Mouse (Mus musculus): Measurements from ENCODE around the gene Cntrl. TPM values are rescaled to one million over a fixed set of nuclear protein-coding genes. Genes with fewer than 3 reads are reported as not detected.

The Cntrl gene
- 91.4 TPM for polyA plus RNA-seq (2014; fragmentation: Illumina TruSeq; extraction: RNeasy Lipid Tissue Mini Kit (QIAGEN cat#74804); ENCODE audit: low read depth, low replicate concordance)

GRCm38 (mm10) chr2:35109141-35109923, at the start of gene Cntrl:
Gene Cntrl (plus strand): TSS chr2:35109492.

GRCm38 (mm10) chr2:35061338-35061737, 48.0 kb upstream of the Cntrl start, which contains the start of gene Hc:
Gene Hc (minus strand): TSS chr2:35061438.

GRCm38 (mm10) chr2:35101443-35101842, 7.8 kb upstream of the Cntrl start, which contains the start of gene AI182371:
Gene AI182371 (minus strand): TSS chr2:35101543.

GRCm38 (mm10) chr2:35200898-35201668, 91.8 kb downstream of the Cntrl start, which contains the start of gene Rab14:
Gene Rab14 (minus strand): TSS chr2:35201120.

Other genes starting within 250 kb of the Cntrl start
- gene Cutal, start 235.1 kb upstream of the Cntrl start, polyA plus RNA-seq (2014; fragmentation: Illumina TruSeq; extraction: RNeasy Lipid Tissue Mini Kit (QIAGEN cat#74804); ENCODE audit: low read depth, low replicate concordance) = 161 TPM
- gene Psmd5, start 234.5 kb upstream of the Cntrl start, polyA plus RNA-seq (2014; fragmentation: Illumina TruSeq; extraction: RNeasy Lipid Tissue Mini Kit (QIAGEN cat#74804); ENCODE audit: low read depth, low replicate concordance) = 35.0 TPM
- gene Phf19, start 195.5 kb upstream of the Cntrl start, polyA plus RNA-seq (2014; fragmentation: Illumina TruSeq; extraction: RNeasy Lipid Tissue Mini Kit (QIAGEN cat#74804); ENCODE audit: low read depth, low replicate concordance) = 0.44 TPM
- gene Traf1, start 147.7 kb upstream of the Cntrl start, polyA plus RNA-seq (2014; fragmentation: Illumina TruSeq; extraction: RNeasy Lipid Tissue Mini Kit (QIAGEN cat#74804); ENCODE audit: low read depth, low replicate concordance) = 9.8 TPM
- 1.7 TPM for gene Hc, start 48.1 kb upstream of the Cntrl start, polyA plus RNA-seq (2014; fragmentation: Illumina TruSeq; extraction: RNeasy Lipid Tissue Mini Kit (QIAGEN cat#74804); ENCODE audit: low read depth, low replicate concordance)
- 2.6 TPM for gene AI182371, start 7.9 kb upstream of the Cntrl start, polyA plus RNA-seq (2014; fragmentation: Illumina TruSeq; extraction: RNeasy Lipid Tissue Mini Kit (QIAGEN cat#74804); ENCODE audit: low read depth, low replicate concordance)
- gene Rab14, start 91.6 kb downstream of the Cntrl start, polyA plus RNA-seq (2014; fragmentation: Illumina TruSeq; extraction: RNeasy Lipid Tissue Mini Kit (QIAGEN cat#74804); ENCODE audit: low read depth, low replicate concordance) = 424 TPM
- gene Gsn, start 146.9 kb downstream of the Cntrl start, polyA plus RNA-seq (2014; fragmentation: Illumina TruSeq; extraction: RNeasy Lipid Tissue Mini Kit (QIAGEN cat#74804); ENCODE audit: low read depth, low replicate concordance) = 21.2 TPM
- gene Stom, start 227.5 kb downstream of the Cntrl start, polyA plus RNA-seq (2014; fragmentation: Illumina TruSeq; extraction: RNeasy Lipid Tissue Mini Kit (QIAGEN cat#74804); ENCODE audit: low read depth, low replicate concordance) = 123 TPM

Data from sigmoid colon, adult 10 weeks (tissue).